Mouse (Mus musculus) heart, embryonic 10.5 days (tissue): ENCODE results near the gene Tmub2. TPM values are rescaled to one million over a fixed set of nuclear protein-coding genes. Genes with fewer than 3 reads are reported as not detected.
A peak's percentile ranks its signal among the peaks of the same experiment; 100 is the strongest.

Experiments used
- DNase-seq: peaks from one replicate; pipeline ENCODE4 v3.0.0-alpha.2; 2017; ENCODE audit warnings: low spot score
- H3K27ac ChIP-seq: fragments of 300-500 bp; sonication (generic); 2 replicates; pipeline ENCODE4 v1.5.1; 2016; ENCODE audit warnings: mild to moderate bottlenecking
- H3K27me3 ChIP-seq: fragments of 300-500 bp; sonication (generic); 2 replicates; pipeline ENCODE4 v1.6.1; 2016; ENCODE audit warnings: mild to moderate bottlenecking; ENCODE audit not compliant: poor library complexity, insufficient read depth, severe bottlenecking
- H3K36me3 ChIP-seq: fragments of 300-500 bp; sonication (generic); 2 replicates; pipeline ENCODE4 v1.6.1; 2016; ENCODE audit warnings: mild to moderate bottlenecking, moderate library complexity
- H3K4me1 ChIP-seq: fragments of 300-500 bp; sonication (generic); 2 replicates; pipeline ENCODE4 v1.6.1; 2016; ENCODE audit warnings: mild to moderate bottlenecking
- H3K4me3 ChIP-seq: fragments of 300-500 bp; sonication (generic); 2 replicates; pipeline ENCODE4 v1.5.1; 2016; ENCODE audit warnings: mild to moderate bottlenecking, moderate library complexity
- H3K9me3 ChIP-seq: fragments of 300-500 bp; sonication (generic); 2 replicates; pipeline ENCODE4 v1.6.1; 2016; ENCODE audit warnings: mild to moderate bottlenecking, moderate library complexity
- WGBS: fragments of 180-500 bp; shearing (Covaris S2); methylation state at CpG from one replicate; pipeline ENCODE4 v1.1.7; 2016; 5-methylcytosine and 5-hydroxymethylcytosine counted together
- polyA plus RNA-seq: library from polyadenylated mRNA; unstranded; fragments of >200 nt; fragmentation: Nextera tagmentation; extraction: Ambion mirVana; gene quantifications from 2 replicates; pipeline ENCODE4 v1.2.1, GENCODE M21; 2016

Tmub2 gene
- polyA plus RNA-seq, 1 experiment from 2014 or later, result 41.8 TPM

DNA sequence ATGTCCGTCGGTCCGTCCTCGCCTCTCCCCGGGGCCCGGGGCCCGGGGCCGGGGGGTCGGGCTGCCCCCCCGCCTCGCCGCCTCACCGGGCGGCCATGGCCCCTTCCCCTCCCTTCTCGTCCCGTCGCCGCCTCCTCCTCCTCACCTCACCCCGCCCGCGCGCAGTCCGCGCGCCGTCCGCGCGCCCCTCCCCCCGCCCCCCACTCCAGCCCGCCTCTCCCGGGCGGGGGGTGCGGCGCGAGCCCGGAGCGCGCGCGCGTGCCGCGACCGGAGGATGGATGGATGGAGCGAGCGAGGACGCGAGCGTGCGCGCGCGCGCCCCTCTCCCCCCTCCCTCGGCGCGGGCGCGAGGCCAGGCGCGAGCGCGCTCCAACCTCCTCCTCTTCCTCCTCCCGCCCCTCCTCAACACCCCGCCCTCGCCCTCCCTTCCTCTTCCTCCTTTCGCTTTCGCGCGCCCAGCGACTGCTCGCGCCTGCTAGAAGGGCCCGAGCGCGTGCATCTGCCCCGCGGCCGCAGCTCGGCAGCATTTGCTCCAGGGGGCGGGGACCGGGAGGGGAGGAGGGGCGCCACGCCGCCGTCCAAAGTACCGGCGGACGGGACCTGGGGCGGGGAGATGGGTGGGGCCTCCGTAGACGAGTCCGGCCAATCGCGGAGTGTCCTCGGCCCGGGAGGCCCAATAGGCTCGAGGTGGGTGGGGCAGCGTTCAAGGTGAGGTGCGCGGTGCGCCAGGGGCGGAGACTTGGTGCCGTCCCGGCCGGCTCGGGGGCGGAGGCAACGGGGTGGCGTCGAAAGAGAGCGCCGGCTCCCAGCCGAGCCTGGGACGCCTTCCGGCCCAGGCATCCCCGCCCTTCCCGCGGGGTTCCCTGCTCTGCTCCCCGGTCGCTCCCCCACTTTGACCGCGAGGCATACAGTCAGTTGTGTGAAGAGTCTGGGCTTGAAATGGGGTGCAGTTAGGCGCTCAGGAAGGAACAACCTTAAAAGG, 12.1 kb downstream of the Tmub2 start, which contains the start of gene Atxn7l3:
Atxn7l3 (minus strand) TSS at position 141 of the 982 bp plus-strand sequence.
- peak; percentile 100 for DNase-seq
- under 1% methylated on average over 71 of the region's 125 CpGs for WGBS
- H3K27me3 ChIP-seq, result no peaks in the 10 kb centered on the region
- peaks cover 25% of the 10 kb centered on the region for H3K4me1 ChIP-seq
- H3K9me3 ChIP-seq, result no peaks in the 10 kb centered on the region
- peak within 1 kb of the TSS; percentile 99 for H3K27ac ChIP-seq
- H3K36me3 ChIP-seq, result peaks cover 31% of the 10 kb centered on the region
- peak within 1 kb of the TSS; percentile 90 for H3K4me3 ChIP-seq

DNA sequence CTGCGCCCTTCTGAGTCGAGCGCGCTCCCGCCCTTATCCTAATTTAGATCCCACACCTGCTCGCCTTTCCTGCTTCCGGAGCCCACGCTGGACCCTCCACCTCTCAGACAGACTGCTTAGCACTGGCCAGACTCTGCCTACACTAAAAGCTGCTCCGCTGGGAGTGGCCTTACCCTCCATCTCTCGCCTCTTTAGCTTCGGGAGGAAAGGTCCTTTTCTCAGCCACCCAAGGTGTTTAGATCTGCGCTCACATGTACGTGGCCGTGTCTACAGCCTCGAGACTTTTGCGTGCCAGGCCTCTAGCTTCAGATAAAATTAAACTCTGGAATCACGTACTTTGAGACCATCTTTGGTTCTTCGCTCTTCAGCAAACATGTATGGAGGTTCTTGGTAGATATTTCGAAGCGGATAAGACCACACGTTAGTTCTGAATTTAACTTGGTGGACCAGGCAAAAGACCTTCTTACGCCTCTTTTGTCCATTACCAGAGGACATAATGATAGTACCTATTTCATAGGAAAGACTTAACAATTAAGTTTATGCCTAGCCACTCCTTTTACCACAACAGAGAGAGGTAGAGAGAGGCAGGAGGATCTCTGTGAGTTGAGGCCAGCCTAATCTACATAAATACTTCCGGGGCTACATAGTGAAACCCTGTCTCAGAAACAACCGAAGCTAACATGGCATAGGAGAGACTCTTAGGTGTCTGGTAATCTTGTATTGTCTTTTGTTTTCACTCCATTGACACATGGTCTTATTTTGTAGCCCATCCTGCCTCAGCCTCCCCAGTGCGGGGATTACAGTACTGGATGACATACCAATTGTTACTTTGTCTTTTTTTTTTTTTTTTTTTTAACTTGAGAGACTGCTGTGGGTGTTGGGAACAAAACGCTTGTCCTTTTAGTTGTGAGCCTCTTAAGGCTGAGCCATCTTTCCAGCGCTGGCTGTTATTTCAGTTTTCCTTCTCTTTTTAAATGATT, 13.1 kb downstream of the Tmub2 start:
- H3K27me3 ChIP-seq, result no peaks in the 10 kb centered on the region
- peaks cover 23% of the 10 kb centered on the region for H3K4me1 ChIP-seq
- WGBS, result 24% methylated on average over 27 of the region's 27 CpGs
- DNase-seq, result no peak
- H3K27ac ChIP-seq, result peak overlapping the region; percentile 99
- peaks cover 20% of the 10 kb centered on the region for H3K36me3 ChIP-seq
- H3K9me3 ChIP-seq, result no peaks in the 10 kb centered on the region
- H3K4me3 ChIP-seq, result peak overlapping the region; percentile 90

DNA sequence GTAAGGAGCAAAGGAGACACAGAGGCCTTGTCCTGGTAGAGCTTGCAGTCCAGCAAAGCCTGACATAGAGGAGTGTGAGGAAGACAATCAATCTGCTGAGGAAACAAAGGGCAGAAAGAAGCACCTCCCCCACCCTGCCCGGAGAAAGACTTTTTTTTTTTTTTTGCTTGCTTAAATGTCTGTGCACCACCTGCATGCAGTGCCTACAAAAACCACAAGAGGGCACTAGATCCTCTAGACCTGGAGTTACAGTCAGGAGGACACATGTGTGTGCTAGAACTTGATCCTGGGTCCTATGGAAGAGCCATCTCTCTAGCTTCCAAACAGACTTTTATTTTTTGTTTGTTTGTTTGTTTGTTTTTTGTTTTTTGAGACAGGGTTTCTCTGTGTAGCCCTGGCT, 15.1 kb downstream of the Tmub2 start:
- no peak overlapping the region for H3K27ac ChIP-seq
- H3K36me3 ChIP-seq, result 0 out of 2 replicates have a peak, but pooled peaks cover under 1% of the 10 kb centered on the region
- H3K4me1 ChIP-seq, result peaks cover 17% of the 10 kb centered on the region
- no peaks in the 10 kb centered on the region for H3K27me3 ChIP-seq
- WGBS, result 13% methylated on average over 1 of the region's 1 CpGs
- H3K4me3 ChIP-seq, result no peak overlapping the region
- no peak for DNase-seq
- no peaks in the 10 kb centered on the region for H3K9me3 ChIP-seq

DNA sequence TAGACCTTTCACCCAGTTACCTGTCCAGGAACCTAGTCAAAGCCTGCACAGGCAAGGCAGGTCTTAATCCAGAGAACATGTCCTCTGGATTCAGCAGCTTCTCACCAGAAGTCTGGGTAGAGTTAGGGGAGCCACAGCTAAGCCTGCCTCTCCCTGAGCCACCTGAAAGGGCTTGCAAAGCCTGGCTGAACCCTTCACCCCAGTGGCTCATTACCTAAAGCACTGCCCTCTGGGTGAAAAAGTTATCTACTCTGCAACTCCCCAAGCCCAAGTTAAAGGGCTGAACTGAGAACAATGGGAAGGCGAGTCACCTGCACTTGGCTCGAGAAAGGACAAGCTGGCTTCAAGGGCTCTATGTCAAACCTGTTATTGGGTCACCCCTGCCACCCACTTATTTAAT, 19.4 kb downstream of the Tmub2 start:
- 51% methylated on average over 2 of the region's 2 CpGs for WGBS
- no peak overlapping the region for H3K27ac ChIP-seq
- no peaks in the 10 kb centered on the region for H3K27me3 ChIP-seq
- DNase-seq, result no peak
- no peaks in the 10 kb centered on the region for H3K9me3 ChIP-seq
- H3K4me1 ChIP-seq, result peaks cover 9% of the 10 kb centered on the region
- peaks cover 30% of the 10 kb centered on the region for H3K36me3 ChIP-seq
- H3K4me3 ChIP-seq, result no peak overlapping the region

DNA sequence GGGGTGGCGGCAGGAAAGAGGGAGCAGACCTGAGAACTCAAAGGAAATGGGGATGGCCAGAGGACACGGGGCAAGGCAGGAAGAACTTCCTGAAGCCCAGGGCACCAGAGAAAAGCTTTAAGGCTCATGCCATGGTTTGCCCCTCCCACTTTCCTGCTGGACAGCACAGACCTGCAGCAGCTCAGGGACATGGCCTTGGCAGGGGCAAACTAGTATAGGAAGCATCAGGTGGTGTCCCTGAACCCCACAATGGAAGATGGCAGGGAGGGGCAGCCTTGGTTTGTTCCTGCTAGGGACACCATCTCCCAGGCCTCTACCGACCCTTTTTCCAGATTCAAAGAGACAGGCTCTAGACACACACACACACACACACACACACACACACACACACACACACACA, 20.6 kb downstream of the Tmub2 start:
- WGBS, result 49% methylated on average over 3 of the region's 3 CpGs
- H3K9me3 ChIP-seq, result no peaks in the 10 kb centered on the region

DNA sequence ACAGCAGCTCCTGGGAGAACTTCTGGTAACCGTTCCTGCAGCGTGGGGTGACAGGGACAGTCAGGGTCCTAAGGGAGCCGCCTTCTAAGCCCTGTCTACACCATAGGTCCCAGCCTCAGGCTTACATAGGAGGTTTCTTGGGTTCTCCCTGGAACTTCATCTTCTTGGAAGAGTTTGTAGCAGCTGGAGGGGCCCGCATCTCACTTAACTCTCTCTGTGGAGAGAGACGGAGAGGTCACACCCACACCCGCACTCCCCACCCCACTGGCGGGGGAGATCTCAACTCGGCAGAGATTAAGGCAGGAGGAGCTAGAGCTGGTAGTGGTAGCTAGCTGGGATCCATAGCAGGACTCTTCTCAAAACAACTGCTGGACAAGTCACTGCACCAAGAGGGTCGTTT, 23.4 kb downstream of the Tmub2 start:
- peak; percentile 70 for DNase-seq
- H3K27me3 ChIP-seq, result no peaks in the 10 kb centered on the region
- WGBS, result 80% methylated on average over 9 of the region's 9 CpGs
- H3K4me3 ChIP-seq, result no peak overlapping the region
- no peaks in the 10 kb centered on the region for H3K9me3 ChIP-seq
- H3K4me1 ChIP-seq, result peaks cover 34% of the 10 kb centered on the region
- peaks cover 69% of the 10 kb centered on the region for H3K36me3 ChIP-seq
- no peak overlapping the region for H3K27ac ChIP-seq

More for the DNA sequence above, 20.6 kb downstream of the Tmub2 start:
- H3K27me3 ChIP-seq, result no peaks in the 10 kb centered on the region
- DNase-seq, result no peak
- H3K27ac ChIP-seq, result no peak overlapping the region
- H3K4me3 ChIP-seq, result no peak overlapping the region
- peaks cover 42% of the 10 kb centered on the region for H3K36me3 ChIP-seq
- H3K4me1 ChIP-seq, result peaks cover 21% of the 10 kb centered on the region

DNA sequence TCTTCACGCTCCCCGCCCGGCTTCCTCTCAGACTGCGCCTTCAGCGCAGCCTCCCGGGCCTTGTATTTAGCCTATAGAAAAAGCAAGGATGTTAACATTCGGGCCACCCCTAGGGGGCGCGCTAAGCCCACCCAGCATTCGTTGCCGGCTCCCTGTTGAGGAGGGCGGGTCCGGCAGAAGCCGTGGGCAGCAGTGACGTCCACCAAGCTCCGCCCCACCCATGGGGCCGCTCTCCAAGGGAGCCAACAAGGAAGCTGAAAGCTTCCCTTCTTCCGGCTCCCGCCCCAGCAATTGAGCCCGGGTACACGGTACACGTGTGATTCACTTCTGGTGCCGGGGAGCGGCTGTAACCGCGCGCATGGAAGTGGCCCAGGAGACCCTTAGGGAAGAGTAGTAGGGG, 24.2 kb downstream of the Tmub2 start:
- peaks cover 78% of the 10 kb centered on the region for H3K36me3 ChIP-seq
- peaks cover 37% of the 10 kb centered on the region for H3K4me1 ChIP-seq

DNA sequence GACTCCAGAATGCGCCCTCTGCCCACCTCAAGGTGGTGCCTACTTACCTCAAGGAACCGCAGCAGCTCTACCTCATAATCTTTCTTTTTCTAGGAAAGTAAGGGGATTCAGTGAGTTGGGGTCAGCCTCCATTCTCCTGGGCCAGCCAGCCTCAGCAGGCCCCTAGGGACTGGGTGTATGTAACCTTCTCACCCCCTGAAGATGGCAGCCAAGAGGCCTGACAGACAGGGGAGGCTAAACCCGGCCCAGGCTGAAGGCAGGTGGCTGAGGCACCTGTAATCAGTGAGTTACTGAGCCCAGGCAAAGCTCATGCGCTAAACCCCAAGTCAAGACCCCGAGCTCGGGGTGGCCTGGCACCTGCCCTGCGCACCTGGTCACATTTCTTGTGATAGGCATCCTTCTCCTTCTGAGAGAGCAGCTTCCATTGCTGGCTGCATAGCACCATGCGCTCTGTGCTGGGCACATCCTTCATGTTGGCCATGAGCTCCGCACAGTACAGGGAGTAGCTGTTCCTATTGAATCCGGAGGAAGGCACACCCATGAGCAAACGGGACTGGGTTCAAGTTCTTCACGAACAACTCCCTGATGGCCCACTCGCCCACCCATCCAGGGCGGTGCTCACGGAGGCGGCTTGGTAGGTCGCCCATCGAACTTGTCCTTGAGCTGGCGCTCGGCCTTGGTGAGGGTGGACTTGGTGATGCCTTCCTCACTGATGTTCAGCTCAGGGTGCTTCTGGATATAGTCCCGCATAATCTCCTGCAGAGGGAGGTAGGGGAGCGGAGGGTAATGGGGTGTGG, 25.3 kb downstream of the Tmub2 start:
- Histone ChIP-seq H3K27me3 (no peaks in the 10 kb centered on the region), H3K9me3 (no peaks in the 10 kb centered on the region), H3K27ac (peak overlapping the region; percentile 81), H3K4me3 (peak overlapping the region; percentile 63), H3K4me1 (peaks cover 37% of the 10 kb centered on the region), H3K36me3 (peaks cover 88% of the 10 kb centered on the region)
- peak; percentile 75 for DNase-seq
- WGBS, result 86% methylated on average over 22 of the region's 22 CpGs

More for the DNA sequence above, 24.2 kb downstream of the Tmub2 start:
- Histone ChIP-seq H3K9me3 (no peaks in the 10 kb centered on the region), H3K27me3 (no peaks in the 10 kb centered on the region), H3K4me3 (peak overlapping the region; percentile 63), H3K27ac (peak overlapping the region; percentile 81)
- peak; percentile 99 for DNase-seq
- WGBS, result under 1% methylated on average over 27 of the region's 27 CpGs

DNA sequence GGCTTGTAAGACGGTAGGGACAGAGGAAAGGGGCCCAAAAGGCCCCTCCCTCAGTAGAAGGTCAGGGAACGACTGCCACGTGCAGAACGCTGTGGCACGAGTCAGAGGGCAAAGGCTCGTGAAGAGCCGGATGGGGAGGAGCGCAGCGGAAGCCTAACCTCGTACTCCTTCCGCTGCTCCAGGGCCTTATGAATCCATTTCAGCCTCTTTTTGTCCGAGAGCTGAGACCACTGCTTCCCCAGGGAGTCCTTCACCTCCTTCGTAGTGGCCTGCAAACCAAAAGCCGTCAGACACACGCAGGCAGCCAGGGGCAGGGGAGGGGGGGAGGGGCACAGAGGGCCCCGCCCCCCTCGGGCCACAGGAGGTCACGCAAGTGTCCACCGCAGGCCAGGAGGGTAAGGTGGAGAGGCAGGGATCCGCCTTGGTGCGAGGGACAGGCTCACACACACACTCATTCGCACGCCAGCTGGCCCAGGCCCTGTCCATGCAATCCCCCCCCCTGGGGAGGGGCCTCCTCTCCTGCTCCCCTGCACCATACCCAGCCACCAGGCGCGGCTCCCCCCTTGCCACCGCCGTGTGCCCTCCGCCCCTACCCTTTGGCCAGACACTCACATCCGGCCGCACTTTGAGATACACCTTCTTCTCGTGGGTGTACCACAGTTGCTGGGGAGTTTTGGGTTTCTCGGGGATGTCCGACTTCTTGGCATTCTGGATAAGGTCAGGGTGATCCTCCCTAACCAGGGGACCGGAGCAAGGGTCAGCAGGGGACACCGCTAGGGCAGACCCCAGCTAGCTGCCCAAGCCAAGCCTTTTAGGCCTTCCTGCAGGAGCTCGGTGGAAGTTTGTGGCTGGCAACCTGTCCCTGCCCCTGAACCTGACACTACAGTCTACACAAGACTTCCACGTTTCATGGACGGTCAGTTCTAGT, 26.3 kb downstream of the Tmub2 start:
- peak overlapping the region; percentile 33 for H3K4me3 ChIP-seq
- peak; percentile 76 for DNase-seq
- WGBS, result 42% methylated on average over 38 of the region's 38 CpGs
- H3K9me3 ChIP-seq, result no peaks in the 10 kb centered on the region
- H3K36me3 ChIP-seq, result peaks cover 82% of the 10 kb centered on the region
- no peaks in the 10 kb centered on the region for H3K27me3 ChIP-seq
- peaks cover 45% of the 10 kb centered on the region for H3K4me1 ChIP-seq
- H3K27ac ChIP-seq, result peak overlapping the region; percentile 60

DNA sequence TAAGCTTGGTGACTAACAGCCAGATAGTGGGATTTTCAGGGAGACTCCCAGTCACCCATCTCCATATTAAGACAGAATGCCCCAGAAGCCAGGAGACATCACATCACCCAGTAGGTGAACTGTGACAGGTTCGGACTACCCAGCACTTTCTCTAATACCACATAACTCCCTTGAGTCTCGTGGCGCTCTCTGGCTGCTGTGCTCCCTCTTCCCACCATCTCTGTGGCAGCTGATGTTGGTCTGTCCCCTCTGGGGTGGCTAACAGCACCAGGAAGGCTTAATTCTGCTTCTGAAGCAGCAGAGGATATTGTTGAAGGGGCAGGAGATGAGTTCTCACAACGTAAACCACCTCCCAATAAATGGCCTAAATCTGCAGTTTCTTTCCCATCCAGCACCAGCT, 27.2 kb downstream of the Tmub2 start:
- no peaks in the 10 kb centered on the region for H3K9me3 ChIP-seq
- no peak overlapping the region for H3K4me3 ChIP-seq
- H3K27ac ChIP-seq, result no peak overlapping the region
- peak; percentile 71 for DNase-seq
- 82% methylated on average over 4 of the region's 4 CpGs for WGBS
- H3K4me1 ChIP-seq, result peaks cover 50% of the 10 kb centered on the region
- peaks cover 73% of the 10 kb centered on the region for H3K36me3 ChIP-seq
- H3K27me3 ChIP-seq, result no peaks in the 10 kb centered on the region; the same call in 1 of the 2 replicates

DNA sequence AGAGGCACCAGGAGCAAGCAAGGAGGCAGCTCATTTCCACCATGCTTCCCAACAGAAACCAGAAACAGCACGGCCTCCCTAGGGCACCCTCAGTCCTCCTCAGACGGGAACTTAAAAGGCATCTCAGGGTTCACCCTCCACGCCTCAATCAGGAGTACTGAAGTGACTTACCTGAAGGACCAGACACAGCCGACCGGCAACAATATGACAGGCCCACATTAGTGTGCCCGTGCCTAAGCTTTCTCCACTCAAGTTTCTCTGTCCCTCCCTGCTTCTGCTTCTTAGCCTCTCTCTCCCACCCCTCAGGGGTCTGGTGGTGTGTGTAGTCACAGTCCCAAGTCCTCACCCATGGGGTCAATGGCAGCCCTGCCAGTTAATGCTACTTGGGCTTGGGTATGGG, 27.9 kb downstream of the Tmub2 start:
- Histone ChIP-seq H3K27me3 (no peaks in the 10 kb centered on the region; the same call in 1 of the 2 replicates), H3K4me3 (no peak overlapping the region), H3K36me3 (peaks cover 67% of the 10 kb centered on the region), H3K27ac (no peak overlapping the region), H3K9me3 (no peaks in the 10 kb centered on the region), H3K4me1 (peaks cover 50% of the 10 kb centered on the region)
- WGBS, result 86% methylated on average over 6 of the region's 6 CpGs
- no peak for DNase-seq
